Mouse (Mus musculus) adrenal gland, adult 18-20 months (tissue): Measurements from ENCODE around the gene Rorc. TPM values are rescaled to one million over a fixed set of nuclear protein-coding genes. Genes with fewer than 3 reads are reported as not detected.
A peak's percentile ranks its signal among the peaks of the same experiment; 100 is the strongest.

Source experiments
- DNase-seq, 2 experiments: peaks; one replicate each; pipeline ENCODE4 v3.0.0; 2021 to 2022; ENCODE audit warnings: low spot score in 2 of 2
- total RNA-seq, 2 experiments: library from RNA; stranded (reverse); gene quantifications; 1 replicate in 1 of 2; 2 replicates in 1 of 2; pipeline ENCODE4 v1.2.3; 2021

The Rorc gene
- total RNA-seq, 2 experiments from 2014 or later: 20.3 to 27.7 TPM

DNA sequence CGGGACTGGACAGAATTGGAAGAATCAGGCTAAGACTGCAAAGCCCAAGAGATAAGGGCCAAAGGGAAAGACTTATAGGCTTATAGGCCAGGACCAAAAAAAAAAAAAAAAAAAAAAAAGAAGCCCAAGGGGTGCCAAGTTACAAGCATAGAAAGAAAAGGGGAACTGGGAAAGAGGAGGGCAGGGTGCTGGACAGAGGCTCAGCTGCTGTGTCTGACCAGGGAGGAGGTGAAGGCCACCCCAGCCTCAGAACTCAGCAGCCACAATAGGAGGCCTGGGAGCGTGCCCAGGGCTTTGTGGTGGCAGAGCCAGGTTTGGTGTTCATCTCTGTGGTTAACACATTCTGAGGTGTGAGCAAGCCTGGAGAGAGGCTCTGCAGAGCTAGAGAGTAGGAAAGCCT, 2.6 kb downstream of the Rorc start:
- DNase-seq: no peak

DNA sequence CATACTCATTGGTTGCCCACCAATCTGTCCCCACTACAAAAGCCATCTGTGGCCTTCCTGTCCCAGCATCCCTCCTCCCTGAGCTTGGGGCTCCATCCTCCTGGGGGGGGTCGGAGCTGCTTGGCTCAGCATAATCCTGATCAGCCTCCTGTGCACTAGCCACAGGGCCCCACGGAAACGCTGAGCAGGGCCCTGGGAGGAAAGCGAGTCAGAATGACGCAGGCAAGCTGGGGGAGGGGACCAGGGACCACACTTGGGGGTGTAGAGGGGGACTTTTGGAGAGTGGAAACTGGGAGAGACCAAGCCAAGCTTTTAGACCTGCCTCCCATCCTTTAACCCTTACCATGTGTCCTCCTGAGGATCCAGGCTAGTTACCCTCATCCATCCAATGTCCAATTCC, 3.3 kb downstream of the Rorc start:
- no peak for DNase-seq

DNA sequence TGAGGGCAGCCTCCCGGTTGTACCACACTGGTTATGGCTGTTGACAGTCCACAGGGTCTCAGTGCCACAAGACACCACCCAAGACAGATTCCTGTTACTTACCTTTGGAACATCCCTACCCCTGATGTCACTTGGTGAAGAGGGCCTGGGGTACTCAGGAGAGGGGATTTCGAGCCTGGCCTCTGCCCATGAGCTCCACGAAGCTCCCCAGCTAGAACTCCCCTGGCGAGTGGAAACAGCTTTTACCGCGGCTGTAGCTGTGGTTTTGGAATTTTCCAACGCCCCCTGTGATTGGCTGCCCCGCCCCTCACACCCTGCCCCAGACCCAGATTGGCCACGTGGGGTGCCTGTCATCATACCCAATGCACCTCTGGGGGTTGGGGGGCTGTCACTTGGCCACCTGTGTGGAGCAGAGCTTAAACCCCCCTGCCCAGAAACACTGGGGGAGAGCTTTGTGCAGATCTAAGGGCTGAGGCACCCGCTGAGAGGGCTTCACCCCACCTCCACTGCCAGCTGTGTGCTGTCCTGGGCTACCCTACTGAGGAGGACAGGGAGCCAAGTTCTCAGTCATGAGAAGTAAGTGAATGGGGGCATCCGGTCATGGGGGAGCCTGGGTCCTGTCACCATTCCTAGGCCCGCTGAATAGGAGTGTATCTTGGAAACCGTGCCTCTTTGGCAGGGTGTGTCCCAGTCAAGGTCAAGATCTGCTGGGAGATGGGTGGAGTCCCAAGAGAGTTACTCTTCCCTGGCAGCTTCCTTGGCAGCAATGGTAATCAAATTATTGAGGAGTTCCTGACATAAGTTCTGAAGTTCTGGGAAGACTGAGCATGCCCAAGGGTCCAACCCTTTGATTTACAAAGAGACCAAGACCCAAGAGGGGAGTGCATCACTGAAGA, 4.7 kb downstream of the Rorc start:
- no peak for DNase-seq

DNA sequence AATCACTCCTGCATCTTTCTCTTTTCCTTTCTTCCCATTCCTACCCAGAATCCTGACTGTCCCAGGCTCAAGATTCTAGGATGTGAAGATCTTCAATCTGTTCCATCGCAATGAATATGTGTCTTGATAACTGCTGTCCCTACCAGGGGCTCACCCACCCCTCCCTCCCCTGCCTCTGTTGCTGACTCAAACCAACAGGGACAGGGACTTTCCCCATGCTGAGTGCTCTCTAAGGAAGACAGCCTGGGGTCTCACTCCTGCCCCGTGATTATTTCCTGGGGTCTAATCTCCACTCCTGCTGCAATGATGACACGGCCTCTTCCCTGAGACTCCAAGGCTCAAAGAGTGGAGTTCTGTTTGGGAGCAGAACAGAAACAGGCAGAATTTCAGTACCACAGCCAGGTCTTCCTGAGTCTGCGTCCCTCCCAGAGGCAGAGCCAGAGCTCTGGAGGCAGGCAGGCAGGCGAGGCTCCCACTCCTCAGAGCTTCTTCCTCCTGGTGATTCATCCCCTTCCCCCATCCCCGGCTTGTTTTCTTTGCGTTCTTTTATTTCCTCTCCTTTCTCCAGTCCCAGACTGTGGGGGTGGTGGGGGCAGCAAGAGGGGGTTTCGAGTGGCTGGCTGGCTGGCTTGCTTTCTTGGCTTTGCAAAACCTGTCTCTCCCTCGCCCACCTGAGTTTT, 7.4 kb downstream of the Rorc start:
- no peak for DNase-seq

DNA sequence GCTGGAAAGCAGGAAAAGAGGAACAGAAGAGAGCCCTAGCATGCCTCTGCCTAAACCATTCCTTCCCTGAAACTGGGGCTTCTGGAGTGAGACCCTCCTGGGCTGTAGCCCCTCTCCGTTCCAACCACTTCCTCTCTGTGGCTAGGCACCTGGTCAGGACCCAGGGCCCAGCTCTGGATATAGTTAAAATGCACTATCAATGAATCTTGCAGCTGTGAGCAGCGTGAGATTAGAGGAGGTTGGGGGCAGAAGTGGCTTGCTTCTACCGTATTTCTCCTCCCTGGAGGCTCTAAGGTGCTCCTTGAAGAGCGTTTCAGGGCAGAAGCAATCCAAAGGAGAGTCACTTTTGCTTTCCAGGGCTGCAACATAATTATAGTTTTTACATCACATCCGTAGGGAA, 9.7 kb downstream of the Rorc start:
- DNase-seq: no peak

DNA sequence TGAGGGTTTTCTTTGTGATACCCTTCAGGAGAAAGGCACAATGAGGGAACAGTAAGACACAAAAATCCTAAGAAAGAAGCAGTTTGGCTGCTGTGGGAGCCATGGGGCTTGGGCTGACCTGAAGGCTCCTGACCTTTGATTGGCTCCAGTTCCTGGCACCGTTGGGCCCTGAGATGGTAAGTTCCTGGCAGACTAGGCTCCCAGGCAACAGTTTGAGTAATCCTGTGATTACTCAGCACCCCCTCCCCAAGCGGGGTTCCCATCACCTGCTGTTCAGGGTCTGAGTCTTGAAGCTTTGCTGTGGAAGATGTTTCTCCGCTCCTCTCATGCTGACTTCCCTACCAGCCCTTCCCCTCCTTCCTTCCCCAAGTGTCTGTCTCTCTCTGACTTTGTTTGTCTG, 10.9 kb downstream of the Rorc start:
- DNase-seq: no peak

DNA sequence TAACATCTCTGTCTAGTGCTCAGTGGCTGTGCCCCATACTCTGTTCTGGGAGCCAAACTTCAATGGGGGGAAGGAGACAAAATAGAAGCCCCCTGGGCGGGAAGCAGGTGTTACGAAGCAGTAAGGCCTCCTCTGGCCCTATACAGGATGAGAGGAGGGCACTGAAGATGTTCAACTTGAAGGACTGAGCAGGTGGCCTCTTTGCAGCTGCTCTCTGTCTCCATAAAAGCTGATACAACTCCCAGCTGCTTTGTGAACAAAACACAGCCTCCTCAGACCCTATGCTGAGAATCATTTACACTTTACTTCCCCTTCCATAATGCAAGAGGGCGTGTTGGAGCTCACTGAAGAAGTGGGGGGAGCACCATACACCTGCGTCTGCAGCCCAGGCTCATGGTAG, 14.1 kb downstream of the Rorc start:
- DNase-seq: no peak

DNA sequence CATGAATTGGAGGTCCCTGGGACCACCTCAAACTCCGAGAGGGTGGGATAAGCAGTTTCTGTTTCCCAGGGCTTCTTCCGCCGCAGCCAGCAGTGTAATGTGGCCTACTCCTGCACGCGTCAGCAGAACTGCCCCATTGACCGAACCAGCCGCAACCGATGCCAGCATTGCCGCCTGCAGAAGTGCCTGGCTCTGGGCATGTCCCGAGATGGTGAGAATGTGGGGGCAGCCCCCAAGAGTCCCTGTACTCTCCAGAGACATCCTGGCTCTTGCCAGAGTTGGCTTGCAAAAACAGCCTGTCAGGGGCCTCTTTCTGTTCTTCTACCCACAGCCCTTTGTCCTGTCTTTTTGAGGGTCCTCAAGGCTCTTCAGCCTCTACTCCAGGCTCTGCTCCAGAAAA, 14.8 kb downstream of the Rorc start:
- no peak for DNase-seq

GRCm38 (mm10) chr3:94388047-94388446, 15.5 kb downstream of the Rorc start:
- no peak for DNase-seq

DNA sequence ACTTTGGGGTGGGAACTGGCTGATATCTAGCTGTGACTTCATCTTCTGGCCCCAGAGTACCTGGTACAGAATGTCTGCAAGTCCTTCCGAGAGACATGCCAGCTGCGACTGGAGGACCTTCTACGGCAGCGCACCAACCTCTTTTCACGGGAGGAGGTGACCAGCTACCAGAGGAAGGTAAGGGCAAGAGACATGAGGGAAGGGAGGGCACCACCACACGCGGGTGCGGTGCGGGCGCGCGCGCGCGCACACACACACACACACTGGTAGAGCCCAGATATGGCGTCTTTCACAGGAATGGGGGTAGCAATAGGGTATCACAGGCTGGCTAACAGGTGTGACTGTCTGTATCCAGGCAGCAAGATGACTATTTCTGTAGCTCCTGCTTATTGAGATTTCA, 16.8 kb downstream of the Rorc start:
- no peak for DNase-seq

GRCm38 (mm10) chr3:94391001-94391400, 18.4 kb downstream of the Rorc start:
- no peak for DNase-seq

DNA sequence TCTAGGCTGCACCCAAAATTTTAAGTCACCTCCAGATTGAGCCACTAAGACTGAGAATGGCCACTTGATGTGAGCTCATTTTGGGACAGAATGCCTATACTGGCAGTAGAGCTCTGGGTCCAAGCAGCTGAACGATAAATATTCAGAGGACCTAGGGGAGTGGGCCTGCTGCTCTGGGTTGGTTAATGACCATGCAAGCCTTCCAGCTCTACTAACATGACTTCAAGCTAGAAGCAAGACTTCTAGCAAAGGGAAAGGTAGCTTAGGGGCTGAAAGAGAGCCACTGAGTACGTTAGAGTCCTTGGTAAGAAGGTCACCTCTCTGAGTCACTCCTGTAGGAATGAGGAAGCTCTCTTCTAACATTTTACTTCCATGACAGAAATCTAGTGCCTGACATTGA, 19.5 kb downstream of the Rorc start:
- DNase-seq: no peak

DNA sequence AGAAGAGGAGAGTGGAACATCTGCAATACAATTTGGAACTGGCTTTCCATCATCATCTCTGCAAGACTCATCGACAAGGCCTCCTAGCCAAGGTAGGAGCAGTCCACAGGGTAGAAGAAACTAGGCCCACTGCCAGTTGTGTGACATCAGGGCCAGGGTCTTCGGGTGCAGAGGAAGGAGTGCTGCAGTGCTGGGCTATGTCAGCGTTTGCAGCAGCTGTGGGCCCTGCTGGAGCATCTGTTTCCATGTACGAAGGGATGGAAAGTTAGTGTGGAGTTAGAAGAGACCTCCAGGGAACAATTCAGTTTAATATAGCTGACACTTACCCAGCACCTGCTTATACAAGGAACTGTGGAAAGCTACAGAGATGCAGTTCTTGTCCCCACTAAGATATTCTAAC, 20.5 kb downstream of the Rorc start:
- peak in 1 of 2 experiments; percentile 17 for DNase-seq

DNA sequence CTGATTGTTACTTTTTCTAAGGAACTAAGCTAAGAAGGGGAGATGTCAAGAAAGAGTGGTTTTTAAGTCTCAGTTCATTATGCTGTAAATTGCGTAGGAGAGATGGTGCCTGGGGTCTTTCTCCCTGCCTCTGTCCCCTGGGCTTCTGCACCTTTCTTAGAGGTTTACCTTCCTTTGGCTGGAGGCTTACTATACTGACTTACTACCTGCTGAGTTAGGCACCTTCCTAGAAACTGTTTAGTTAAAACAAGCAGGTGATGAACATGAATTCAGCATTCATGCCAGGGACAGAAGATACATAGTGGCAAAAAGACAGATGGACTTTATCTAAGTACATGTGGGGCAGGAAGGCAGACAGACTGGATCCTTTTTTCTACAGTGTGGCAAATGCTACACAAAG, 23.7 kb downstream of the Rorc start:
- no peak for DNase-seq

- no peak for DNase-seq
Measured at GRCm38 (mm10) chr3:94396851-94397250, 24.3 kb downstream of the Rorc start.

DNA sequence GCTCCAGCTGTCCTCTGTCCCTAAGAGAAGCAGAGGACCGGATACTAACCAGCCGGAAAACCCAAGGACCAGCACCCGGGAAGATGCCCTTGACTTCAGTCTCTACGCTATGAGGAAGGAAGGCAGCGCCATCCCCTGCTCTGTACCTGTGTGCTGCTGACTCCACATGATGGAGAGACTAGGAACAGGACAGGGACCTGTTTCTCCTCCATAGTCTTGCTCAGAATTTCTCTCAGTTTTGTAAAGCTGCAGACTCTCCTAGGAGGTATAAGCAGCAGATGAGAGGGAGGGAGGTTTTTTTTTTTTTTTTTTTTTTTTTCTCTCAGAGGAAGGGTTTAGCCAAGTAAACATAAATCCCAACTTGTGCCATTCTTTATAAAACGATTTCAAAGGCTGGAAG, 25.6 kb downstream of the Rorc start, which contains the start of gene Lingo4:
TSS of gene Lingo4 (plus strand) at position 301 of the 400 bp plus-strand sequence.
- DNase-seq: no peak

DNA sequence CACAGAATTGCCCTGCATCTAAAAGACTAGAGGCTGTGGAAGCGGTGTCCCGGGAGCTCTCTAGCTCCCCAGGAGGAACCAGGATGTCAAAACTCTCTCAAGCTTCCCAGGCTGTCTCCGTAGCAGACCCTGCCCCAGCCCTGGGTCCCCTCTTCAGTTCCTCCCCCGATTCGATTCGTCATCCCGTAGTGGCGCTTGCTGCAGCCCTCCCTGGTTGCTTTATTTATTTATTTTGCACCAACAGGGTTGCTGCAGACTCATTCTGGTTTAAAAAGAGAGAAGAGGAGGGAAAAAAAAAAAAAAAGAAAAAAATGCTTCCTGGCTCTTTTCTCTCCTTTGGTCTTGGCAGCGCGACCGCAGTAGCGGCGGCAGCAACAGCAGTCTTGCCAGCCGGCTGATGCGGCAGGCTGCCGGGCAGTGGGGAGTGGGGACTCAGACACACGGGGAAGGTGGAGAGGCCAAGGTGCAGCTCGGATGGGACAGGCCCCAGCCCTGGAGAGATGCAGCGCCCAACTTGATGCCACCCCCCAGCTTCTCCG, 26.4 kb downstream of the Rorc start:
- DNase-seq: no peak

- DNase-seq: no peak
Measured at GRCm38 (mm10) chr3:94399663-94400310, 27.2 kb downstream of the Rorc start.

GRCm38 (mm10) chr3:94402451-94402850, 29.9 kb downstream of the Rorc start:
- no peak for DNase-seq

GRCm38 (mm10) chr3:94404366-94405054, 31.9 kb downstream of the Rorc start:
- no peak for DNase-seq

DNA sequence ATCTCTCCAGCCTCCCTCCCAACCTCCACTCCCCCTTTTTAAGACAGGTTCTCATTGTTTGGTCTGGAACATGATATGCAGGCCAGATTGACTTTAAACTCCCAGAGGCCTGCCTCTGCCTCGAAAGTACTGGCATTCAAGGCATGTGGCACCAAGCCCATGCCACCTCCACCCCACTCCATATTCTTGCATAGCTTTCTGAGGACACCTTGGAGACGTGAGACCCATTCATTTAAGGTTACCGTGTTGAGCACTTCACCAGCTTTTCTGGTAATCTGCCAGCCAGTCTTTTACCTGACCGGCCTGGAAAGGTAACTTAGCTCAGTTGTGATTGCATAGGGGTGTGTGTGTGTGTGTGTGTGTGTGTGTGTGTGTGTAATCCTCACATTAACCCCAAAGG, 33.0 kb downstream of the Rorc start:
- no peak for DNase-seq
